Mouse (Mus musculus) limb, embryonic 14.5 days (tissue): Measurements from ENCODE around the gene Ednrb. TPM values are rescaled to one million over a fixed set of nuclear protein-coding genes. Genes with fewer than 3 reads are reported as not detected.
"Not testable (repeated sequence)": the region's sequence is repeated elsewhere in the genome, so short reads cannot be mapped to it uniquely, and the experiment has no call there.

Source experiments
- ATAC-seq: fragments of 200-750 bp; cut with Nextera tagmentation; 2 replicates; pipeline ENCODE4 v1.8.0; 2017; ENCODE audit warnings: low read depth, moderate number of reproducible peaks, moderate TSS enrichment; ENCODE audit not compliant: low FRiP score
- DNase-seq: peaks from one replicate; pipeline ENCODE4 v3.0.0-alpha.2; 2015; ENCODE audit warnings: low spot score
- H3K27ac ChIP-seq: fragments of 300-500 bp; sonication (generic); replicated peaks from 2 replicates; pipeline ENCODE4 v1.5.1; 2014; ENCODE audit warnings: low read depth, mild to moderate bottlenecking, low read length, moderate library complexity, mixed read lengths
- H3K27me3 ChIP-seq: fragments of 300-500 bp; sonication (generic); 2 replicates; pipeline ENCODE4 v1.6.1; 2014; ENCODE audit warnings: low read length, mixed read lengths; ENCODE audit not compliant: control insufficient read depth, insufficient read depth
- H3K36me3 ChIP-seq: fragments of 300-500 bp; sonication (generic); 2 replicates; pipeline ENCODE4 v1.6.1; 2014; ENCODE audit warnings: mild to moderate bottlenecking, low read length, moderate library complexity, mixed read lengths; ENCODE audit not compliant: control insufficient read depth, insufficient read depth
- H3K4me1 ChIP-seq: fragments of 300-500 bp; sonication (generic); 2 replicates; pipeline ENCODE4 v1.6.1; 2014; ENCODE audit warnings: antibody characterized with exemption, low read length, mixed read lengths; ENCODE audit not compliant: control insufficient read depth, insufficient read depth
- H3K4me2 ChIP-seq: fragments of 300-500 bp; sonication (generic); replicated peaks from 2 replicates; pipeline ENCODE4 v1.6.1; 2014; ENCODE audit warnings: low read depth, mild to moderate bottlenecking, low read length, moderate library complexity; ENCODE audit not compliant: severe bottlenecking
- H3K4me3 ChIP-seq: fragments of 300-500 bp; sonication (generic); replicated peaks from 2 replicates; pipeline ENCODE4 v1.5.1; 2014; ENCODE audit warnings: low read length
- H3K9ac ChIP-seq: fragments of 300-500 bp; sonication (generic); 2 replicates; pipeline ENCODE4 v1.6.1; 2014; ENCODE audit warnings: mild to moderate bottlenecking, low read depth, low read length, moderate library complexity; ENCODE audit not compliant: severe bottlenecking
- H3K9me3 ChIP-seq: fragments of 300-500 bp; sonication (generic); 2 replicates; pipeline ENCODE4 v1.6.1; 2016; ENCODE audit warnings: low read length; ENCODE audit not compliant: control insufficient read depth
- POLR2A ChIP-seq: fragments of 200-500 bp; IDR thresholded peaks from 2 replicates; pipeline ENCODE4 v1.8.0; 2012; ENCODE audit warnings: inconsistent platforms, mild to moderate bottlenecking, moderate library complexity, borderline replicate concordance; ENCODE audit not compliant: insufficient read depth, insufficient read length; ENCODE audit errors: extremely low read depth
- WGBS: fragments of 180-500 bp; shearing (Covaris S2); extraction: QIAGEN DNeasy Blood & Tissue Kit; methylation state at CpG from one replicate; pipeline ENCODE4 v1.1.7; 2014; 5-methylcytosine and 5-hydroxymethylcytosine counted together
- polyA plus RNA-seq, 2 experiments: library from polyadenylated mRNA; depleted of rRNA in 1 of 2; stranded (reverse) in 1 of 2; unstranded in 1 of 2; fragments of >200 nt; fragmentation: Nextera tagmentation in 1 of 2; extraction: Ambion mirVana in 1 of 2; gene quantifications; 2 replicates each; pipeline versions ENCODE4 v1.2.1 to v1.2.3; 2012 to 2014

The Ednrb gene
- polyA plus RNA-seq, 2 experiments, result 10.1 to 26.7 TPM

DNA sequence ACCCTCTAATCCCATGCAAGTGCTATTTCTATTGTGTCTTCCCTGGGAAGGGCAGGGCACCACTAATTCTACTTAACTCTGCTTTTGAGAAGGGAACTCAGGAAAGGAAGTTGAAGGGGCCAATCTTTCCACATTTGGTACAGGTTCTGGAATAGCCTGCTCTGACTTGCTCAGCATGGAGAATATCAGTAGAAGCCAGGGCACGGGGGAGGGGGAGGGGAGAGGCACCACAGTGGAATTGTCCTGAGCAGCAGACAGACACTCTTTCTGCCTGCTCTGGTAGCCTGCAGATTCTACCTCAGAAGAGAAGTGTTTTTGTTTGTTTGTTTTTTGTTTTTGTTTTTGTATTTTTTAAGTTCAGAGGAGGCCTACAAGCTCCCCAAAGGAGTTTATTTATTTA lies 51.5 kb downstream of the Ednrb start:
- Histone ChIP-seq H3K27ac (no peak overlapping the region), H3K4me2 (no peak overlapping the region), H3K9me3 (peaks cover 3% of the 10 kb centered on the region; the same call in 1 of the 2 replicates), H3K9ac (no peak overlapping the region), H3K4me1 (no peaks in the 10 kb centered on the region), H3K4me3 (no peak overlapping the region), H3K27me3 (no peaks in the 10 kb centered on the region), H3K36me3 (no peaks in the 10 kb centered on the region)
- DNase-seq (no peak), ATAC-seq (no peak)
- 40% methylated on average over 1 of the region's 1 CpGs for WGBS
- TF ChIP-seq POLR2A, result no peak

DNA sequence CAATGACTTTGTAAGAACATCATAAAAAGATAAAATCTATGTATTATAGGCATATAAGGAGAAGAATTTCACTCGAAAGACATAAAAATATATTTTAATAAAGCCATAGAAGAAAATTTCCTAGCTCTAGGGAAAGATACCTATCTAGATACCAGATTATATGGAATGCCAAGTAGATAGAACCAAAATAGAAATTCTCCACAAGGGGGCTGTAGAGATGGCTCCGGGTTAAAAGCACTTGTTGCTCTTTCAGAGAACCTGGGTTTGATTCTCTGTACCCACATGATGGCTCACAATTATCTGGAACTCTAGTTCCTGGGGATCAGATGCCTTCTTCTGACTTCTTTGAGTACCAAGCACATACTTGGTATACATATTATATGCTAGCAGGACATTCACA lies 56.7 kb downstream of the Ednrb start:
- H3K4me1 ChIP-seq, result no peaks in the 10 kb centered on the region

DNA sequence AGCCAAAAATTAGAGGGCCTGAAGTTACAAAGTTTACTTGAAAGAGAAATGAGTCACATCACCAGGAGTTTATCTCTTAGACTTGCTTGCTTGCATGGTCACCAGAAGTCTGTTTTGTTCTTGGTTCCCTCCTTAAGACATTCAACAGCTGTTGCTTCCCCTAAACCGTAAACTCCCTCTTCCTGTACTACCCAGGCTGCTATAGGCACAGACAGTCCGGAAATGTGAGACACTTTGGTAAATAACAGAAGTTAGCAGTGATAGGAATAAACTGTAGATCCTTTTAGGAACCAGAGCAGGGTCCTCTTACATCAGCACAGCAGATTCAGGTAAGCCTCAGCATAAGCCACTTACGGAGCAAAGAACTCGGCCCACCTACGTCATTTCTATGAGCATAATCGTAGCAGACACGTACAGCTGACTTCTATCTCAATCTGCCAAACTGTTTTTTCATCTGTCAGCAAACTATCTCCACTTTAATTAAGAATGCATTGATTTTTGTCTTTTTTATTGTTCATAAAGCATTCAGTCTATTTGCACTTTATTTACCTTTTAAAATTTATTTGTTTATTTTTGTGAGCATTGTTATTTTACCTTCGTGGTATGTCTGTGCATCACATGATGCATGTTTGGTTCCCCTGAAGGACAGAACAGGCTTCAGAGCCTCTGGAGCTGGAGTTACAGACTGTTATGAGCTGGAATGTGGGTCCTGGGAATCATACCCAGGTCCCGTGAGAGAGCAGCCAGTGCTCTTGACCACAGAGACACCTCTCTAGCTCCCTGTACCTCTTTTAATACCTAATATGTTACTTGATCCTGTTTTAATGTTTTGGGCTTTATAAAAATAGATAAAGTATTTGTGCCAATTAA lies 58.9 kb downstream of the Ednrb start:
- H3K4me1 ChIP-seq, result no peaks in the 10 kb centered on the region
- H3K4me3 ChIP-seq, result no peak overlapping the region
- H3K27me3 ChIP-seq, result no peaks in the 10 kb centered on the region
- 72% methylated on average over 9 of the region's 9 CpGs for WGBS
- no peak overlapping the region for H3K27ac ChIP-seq
- H3K9me3 ChIP-seq, result no peaks in the 10 kb centered on the region
- DNase-seq, result no peak
- no peak overlapping the region for H3K4me2 ChIP-seq
- no peak for ATAC-seq
- no peak for TF ChIP-seq POLR2A
- no peak overlapping the region for H3K9ac ChIP-seq
- no peaks in the 10 kb centered on the region for H3K36me3 ChIP-seq

More for the DNA sequence above, 56.7 kb downstream of the Ednrb start:
- no peak overlapping the region for H3K4me3 ChIP-seq
- no peak for TF ChIP-seq POLR2A
- no peak overlapping the region for H3K27ac ChIP-seq
- no peaks in the 10 kb centered on the region for H3K27me3 ChIP-seq
- H3K9ac ChIP-seq, result no peak overlapping the region
- ATAC-seq (no peak), DNase-seq (no peak)
- H3K9me3 ChIP-seq, result no peaks in the 10 kb centered on the region
- H3K36me3 ChIP-seq, result no peaks in the 10 kb centered on the region
- H3K4me2 ChIP-seq, result no peak overlapping the region
- WGBS, result 78% methylated on average over 2 of the region's 2 CpGs

DNA sequence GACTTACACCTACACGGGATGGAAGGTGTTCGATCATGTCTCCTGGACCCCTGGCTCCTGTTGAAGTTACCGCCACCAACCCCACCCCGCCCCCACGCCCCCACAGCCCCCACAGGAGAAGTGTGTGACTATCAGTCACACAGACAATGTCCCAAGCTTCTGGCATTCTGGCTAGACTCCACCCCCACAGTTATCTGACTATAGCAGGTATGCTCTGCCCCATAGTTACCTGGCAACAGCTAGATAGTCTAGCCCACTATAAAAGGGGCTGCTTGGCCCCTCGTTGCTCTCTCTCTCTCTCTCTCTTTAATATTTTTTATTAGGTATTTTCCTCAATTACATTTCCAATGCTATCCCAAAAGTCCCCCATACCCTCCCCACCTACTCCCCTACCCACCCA lies 63.9 kb downstream of the Ednrb start:
- H3K27me3 ChIP-seq, ATAC-seq, H3K9me3 ChIP-seq, H3K4me2 ChIP-seq, DNase-seq, H3K36me3 ChIP-seq, H3K4me3 ChIP-seq, H3K27ac ChIP-seq, H3K4me1 ChIP-seq, H3K9ac ChIP-seq: not testable (repeated sequence)
- WGBS, result 95% methylated on average over 6 of the region's 6 CpGs

DNA sequence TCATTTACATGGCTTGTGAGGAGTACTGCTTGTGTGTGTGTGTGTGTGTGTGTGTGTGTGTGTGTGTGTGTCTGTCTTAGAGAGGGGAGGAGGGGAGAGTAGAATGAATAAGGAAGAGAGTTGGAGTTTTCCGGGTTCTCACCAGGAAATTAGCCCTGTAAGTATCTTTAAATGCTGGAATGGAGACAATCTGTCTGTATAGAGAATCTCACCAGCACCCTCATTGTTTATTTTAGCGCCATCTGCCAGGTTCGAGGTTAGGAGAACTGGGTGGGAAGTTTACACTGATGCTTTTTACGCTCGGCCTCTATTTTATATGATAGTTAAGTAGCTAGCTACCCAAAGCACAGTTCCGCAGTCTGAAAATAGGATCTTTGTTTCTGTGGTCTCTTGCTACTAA lies 64.9 kb downstream of the Ednrb start:
- WGBS, result 70% methylated on average over 6 of the region's 6 CpGs
- no peaks in the 10 kb centered on the region for H3K36me3 ChIP-seq
- H3K27ac ChIP-seq, result no peak overlapping the region
- H3K9ac ChIP-seq, result no peak overlapping the region
- no peak for TF ChIP-seq POLR2A
- no peak overlapping the region for H3K4me2 ChIP-seq
- H3K9me3 ChIP-seq, result no peaks in the 10 kb centered on the region
- H3K4me3 ChIP-seq, result no peak overlapping the region
- H3K27me3 ChIP-seq, result no peaks in the 10 kb centered on the region
- H3K4me1 ChIP-seq, result 0 out of 2 replicates have a peak, but pooled peaks cover 5% of the 10 kb centered on the region
- DNase-seq (no peak), ATAC-seq (no peak)
